Mouse (Mus musculus) megakaryocyte, embryonic 14.5 days (primary cell): ENCODE results near the gene Adgrv1.

Experiments used
- FLI1 ChIP-seq: IDR thresholded peaks from 2 replicates; pipeline ENCODE4 v1.6.1; 2012; ENCODE audit warnings: low read length, inconsistent platforms, mixed read lengths
- GATA1 ChIP-seq: IDR thresholded peaks from 3 replicates; pipeline ENCODE4 v1.6.1; 2012; ENCODE audit warnings: mixed read lengths, low read length, inconsistent platforms, borderline replicate concordance

DNA sequence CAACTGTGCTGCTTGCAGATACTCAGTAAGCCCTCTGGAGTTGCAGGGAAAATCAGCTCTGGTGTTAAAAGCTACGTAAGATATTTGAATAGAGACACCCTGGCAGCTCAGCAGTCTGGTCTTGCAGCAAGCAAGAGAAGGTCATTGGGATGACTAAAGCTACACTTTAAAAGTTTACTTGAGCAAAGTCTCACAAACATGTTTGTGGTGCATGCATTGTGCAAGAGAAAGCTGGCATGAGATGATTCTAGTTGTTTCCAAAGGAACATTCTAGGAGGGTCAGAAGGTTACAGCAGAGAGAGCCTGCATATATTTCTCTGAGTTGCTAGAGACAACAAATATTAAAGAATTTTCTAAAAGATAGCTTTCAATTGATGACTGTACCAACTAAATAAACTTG is 421.5 kb downstream of the Adgrv1 start:
- TF ChIP-seq GATA1 (no peak), FLI1 (no peak)
